Mouse (Mus musculus) myocyte (in vitro differentiated cells): ENCODE results near the gene Lmnb2.

ENCODE experiments used
- E2F4 ChIP-seq: IDR thresholded peaks from one replicate; pipeline ENCODE4 v1.6.1; 2011; ENCODE audit warnings: mild to moderate bottlenecking, control low read depth, moderate library complexity; ENCODE audit not compliant: insufficient read depth
- POLR2A ChIP-seq: IDR thresholded peaks from one replicate; pipeline ENCODE4 v1.6.1; 2011; ENCODE audit warnings: low read depth, mild to moderate bottlenecking, control low read depth, moderate library complexity; ENCODE audit not compliant: insufficient read length
- POLR2AphosphoS2 ChIP-seq: IDR thresholded peaks from one replicate; pipeline ENCODE4 v1.6.1; 2011; ENCODE audit warnings: low read depth, control low read depth; ENCODE audit not compliant: insufficient read length
- REST ChIP-seq: IDR thresholded peaks from one replicate; pipeline ENCODE4 v1.6.1; 2011; ENCODE audit warnings: mild to moderate bottlenecking, control low read depth, moderate library complexity; ENCODE audit not compliant: insufficient read depth, insufficient read length
- USF1 ChIP-seq: IDR thresholded peaks from one replicate; pipeline ENCODE4 v1.6.1; 2011; ENCODE audit warnings: low read depth, mild to moderate bottlenecking, control low read depth, moderate library complexity

DNA sequence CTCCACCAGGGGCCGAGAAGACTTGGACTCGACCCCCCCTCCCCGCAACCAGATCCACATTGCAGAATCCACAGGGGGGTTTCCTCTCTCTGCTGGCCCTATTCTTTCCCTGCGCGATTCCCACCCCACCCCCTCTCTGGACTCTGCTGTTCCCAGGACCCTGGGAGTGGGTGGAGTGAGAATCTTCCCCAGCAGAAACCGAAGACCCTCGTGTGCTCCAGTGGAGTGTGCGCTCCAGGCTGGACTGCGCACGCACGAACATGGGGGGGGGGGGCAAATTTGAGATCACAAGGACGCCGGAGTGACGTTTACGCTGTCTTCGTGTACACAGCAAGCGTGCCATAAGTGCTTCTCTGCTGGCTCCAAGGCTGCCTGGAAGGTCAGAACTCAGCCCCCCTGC lies 17.7 kb upstream of the Lmnb2 start:
- no peak for TF ChIP-seq POLR2AphosphoS2
- TF ChIP-seq POLR2A = no peak
- TF ChIP-seq USF1 = no peak
- TF ChIP-seq E2F4 = no peak
- TF ChIP-seq REST = no peak
